Mouse (Mus musculus) heart, postnatal 36 days (tissue): ENCODE results near the gene Ctf2. TPM values are rescaled to one million over a fixed set of nuclear protein-coding genes. Genes with fewer than 3 reads are reported as not detected.

Source experiments
- DNase-seq, 2 experiments: peaks; one replicate each; pipeline ENCODE4 v3.0.0; 2021 to 2022
- intact Hi-C: fragments of 180-260 bp; cut with DNase I; formaldehyde crosslinking; loops from one replicate; pipeline ENCODE4 v1.15.1; 2025
- total RNA-seq, 2 experiments: library from RNA; stranded (reverse); gene quantifications; 2 replicates each; pipeline ENCODE4 v1.2.3; 2021

The Ctf2 gene
- total RNA-seq, 2 experiments from 2014 or later: not detected

DNA sequence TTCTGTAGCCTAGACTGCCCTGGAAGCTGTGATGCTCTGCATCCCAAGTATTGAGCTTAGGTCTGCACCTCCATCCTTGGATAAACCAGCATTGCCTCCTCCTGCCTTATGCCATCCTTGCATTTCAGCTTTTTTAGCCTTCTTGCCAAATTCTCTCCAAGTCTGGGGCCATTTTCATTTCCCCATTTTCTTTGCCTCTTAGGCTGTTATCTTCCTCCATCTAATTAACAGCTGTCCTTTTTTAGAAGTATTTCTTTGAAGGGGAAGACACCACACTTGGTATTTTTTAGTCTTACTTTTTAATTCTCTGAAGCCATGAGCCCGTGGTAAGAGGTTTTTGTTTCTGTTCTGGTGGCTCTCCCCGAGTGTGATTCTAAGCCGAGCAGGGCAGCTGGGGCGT is 31.7 kb upstream of the Ctf2 start:
- intact Hi-C loops: loop anchor here (10.0 kb wide), 1 partner anchor 279 kb away; no protein-coding TSS in a partner anchor
- DNase-seq: no peak

DNA sequence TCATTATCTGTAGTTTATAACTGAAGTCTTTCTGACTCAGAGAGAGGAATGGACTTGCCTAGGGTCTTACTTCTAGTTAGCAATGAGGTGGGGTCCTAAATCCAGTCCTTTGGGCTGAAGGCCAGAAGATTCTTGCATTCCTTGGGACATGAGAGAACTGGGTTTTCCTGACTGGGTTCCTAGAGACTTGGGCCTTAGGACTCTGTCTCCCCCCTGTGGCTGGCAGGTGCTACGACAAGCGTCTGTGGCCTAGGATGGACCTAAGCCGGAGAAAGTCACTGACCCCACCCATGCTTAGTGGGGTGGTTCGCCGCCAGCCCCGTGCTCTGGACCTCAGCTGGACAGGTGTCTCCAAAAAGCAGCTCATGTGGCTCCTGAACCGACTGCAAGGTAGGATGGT is 29.1 kb upstream of the Ctf2 start:
- DNase-seq: peak; percentile 79 to 81
- intact Hi-C loops: loop anchor here (1.0 to 10.0 kb wide), 2 partner anchors 86 to 276 kb away; no protein-coding TSS in a partner anchor

DNA sequence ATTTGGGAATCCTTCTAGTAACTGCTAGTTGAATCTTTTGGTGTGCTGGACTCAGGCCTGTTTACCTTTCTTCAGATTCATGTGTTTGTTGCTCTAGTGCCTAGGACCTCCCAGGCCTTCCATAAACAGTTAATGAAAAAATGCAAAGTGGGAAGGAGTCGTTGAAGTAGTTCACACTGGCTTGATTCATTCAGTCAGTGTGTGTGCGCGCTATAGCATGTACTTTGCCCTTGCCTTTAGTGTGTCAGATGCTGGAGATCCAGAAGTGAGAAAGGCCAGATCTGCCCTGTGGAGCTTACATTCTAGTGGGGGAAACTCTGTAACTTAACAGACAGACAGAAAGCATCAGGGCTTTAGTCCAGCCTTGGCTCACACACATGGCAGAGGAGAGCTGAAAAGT is 28.5 kb upstream of the Ctf2 start:
- intact Hi-C loops: loop anchor here (10.0 kb wide), 1 partner anchor 276 kb away; no protein-coding TSS in a partner anchor

DNA sequence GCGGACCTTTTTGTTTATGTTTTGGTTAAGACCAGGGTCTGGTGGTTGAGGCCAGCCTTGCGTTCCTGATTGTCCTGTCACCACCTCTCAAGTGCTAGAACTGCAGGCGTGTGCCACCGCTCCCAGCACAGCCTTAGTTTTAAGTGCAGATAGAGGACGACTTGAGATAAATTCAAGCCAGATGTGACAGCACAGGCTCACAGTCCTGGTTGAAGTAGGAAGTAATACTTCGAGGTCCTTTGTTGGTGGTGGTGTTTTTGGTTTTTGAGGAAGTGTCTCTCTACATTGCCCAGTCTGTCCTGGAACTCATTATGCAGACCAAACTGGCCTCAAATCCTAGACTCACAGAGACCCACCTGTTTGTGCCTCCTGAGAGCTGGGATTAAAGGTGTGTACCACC is 27.8 kb upstream of the Ctf2 start:
- no peak for DNase-seq
- intact Hi-C loops: loop anchor here (10.0 kb wide), 1 partner anchor 275 kb away; no protein-coding TSS in a partner anchor

More for the DNA sequence above, 28.5 kb upstream of the Ctf2 start:
- no peak for DNase-seq

DNA sequence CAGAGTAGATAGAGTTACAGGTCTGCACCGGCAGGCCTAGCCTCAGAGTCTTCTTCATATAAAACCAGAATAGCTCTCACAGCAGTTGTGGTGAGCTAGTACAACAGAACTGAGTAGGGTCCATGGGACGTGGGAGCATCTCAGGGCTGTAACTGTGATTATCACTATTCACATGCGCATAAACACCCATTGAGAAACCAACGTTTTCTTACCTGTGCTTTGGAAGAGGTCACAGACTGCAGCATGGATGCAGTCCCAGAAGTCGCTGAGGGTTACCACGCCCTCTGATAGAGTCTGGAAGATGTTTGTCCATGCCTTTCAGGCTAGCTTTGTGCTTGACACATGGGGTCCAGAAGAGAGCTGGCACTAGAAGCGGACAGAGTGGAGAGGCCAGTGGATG is 21.8 kb upstream of the Ctf2 start:
- no peak for DNase-seq
- intact Hi-C loops: no loop called here

DNA sequence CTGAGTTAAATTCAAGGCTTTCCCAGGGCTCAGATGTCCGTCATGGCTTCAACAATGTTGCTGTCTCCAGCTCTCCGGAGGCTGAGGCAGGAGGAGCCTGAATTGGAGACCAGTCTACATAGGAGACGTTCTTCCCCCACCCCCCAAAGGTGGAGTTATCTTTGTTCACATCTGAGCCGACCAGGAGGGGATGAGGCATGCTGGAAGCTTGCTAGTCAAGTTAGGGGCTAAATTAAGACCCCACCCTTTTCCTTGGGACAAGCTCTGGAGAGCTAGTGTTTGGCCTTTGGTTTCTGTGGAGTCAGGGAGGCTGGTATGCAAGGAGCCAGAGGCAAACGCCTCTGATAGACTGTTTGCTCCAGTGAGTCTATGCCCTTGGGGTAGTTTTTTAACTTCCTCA is 21.2 kb upstream of the Ctf2 start:
- intact Hi-C loops: no loop called here

DNA sequence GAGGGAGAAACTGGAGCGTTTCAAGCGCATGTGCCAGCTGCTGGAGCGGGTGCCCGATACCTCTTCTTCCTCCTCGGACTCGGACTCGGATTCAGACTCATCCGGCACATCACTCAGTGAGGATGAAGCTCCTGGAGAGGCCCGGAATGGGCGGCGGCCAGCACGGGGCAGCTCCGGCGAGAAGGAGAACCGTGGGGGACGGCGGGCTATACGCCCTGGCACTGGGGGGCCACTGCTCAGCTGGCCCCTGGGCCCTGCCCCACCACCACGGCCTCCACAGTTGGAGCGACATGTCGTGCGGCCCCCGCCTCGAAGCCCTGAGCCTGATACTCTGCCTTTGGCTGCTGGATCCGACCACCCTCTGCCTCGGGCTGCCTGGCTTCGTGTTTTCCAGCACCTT is 20.1 kb upstream of the Ctf2 start:
- no peak for DNase-seq
- intact Hi-C loops: no loop called here

More for the DNA sequence above, 21.2 kb upstream of the Ctf2 start:
- no peak for DNase-seq

DNA sequence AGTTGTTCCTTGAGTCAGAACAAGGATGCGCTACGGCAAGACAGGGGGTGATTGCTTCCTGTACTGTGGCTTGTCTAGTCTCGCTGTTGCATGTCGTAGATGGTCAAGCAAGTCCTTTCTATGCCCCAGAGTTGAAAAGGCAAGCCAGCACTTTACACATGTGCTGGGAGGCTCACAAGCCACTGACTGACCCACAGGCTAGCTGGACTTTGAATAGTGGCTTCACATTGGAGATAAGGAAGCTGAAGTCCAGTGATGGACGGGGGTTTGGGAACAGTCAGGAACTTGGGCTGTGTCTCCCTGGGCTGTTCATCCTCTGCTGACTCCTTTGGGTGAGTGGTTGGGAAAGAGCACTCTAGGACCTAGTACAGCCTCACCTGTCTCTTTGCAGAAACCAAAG is 19.7 kb upstream of the Ctf2 start:
- intact Hi-C loops: no loop called here
- no peak for DNase-seq

DNA sequence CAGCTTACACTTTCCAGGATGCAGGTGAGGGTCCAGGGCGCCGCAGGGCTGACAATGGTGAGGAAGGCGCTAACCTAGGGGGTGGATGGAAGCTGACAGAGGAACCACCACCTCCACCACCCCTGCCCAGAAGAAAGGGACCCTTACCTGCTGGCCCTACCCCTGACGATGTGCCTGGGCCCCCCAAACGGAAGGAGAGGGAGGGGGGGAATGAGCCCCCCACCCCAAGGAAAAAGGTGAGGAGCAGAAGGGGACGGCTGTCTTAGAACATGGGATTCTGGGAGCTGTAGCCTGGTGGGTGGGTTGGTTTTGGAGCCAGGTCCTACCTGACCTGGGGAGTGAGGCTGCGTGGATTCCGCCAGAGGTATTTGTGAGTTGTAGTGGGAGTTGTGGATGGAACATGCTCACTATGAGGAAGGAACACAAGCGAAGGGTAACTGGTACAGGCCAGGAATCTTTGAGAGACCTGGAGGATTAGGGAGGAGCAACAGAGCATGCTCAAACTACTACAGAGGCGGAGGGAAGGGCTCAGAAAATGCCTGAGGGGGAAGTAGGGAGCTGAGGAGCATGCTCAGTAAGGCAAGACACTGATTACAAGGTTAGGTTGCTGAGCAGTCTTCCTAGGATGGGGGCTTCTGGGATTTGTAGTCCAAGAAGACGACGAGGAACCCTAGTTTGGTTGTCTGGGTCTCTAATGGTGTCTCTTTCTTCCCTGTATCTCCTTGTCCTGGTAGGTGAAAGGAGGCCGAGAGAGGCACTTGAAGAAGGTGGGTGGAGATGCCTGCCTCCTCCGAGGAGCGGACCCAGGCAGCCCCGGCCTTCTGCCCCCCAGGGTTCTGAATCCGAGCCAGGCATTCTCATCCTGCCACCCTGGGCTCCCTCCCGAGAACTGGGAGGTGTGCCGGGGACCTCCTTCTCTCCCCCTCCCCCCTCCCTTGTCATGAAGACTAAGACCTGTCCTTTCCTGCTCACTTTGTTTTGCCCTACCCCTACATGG is 18.5 kb upstream of the Ctf2 start:
- intact Hi-C loops: no loop called here
- no peak for DNase-seq

DNA sequence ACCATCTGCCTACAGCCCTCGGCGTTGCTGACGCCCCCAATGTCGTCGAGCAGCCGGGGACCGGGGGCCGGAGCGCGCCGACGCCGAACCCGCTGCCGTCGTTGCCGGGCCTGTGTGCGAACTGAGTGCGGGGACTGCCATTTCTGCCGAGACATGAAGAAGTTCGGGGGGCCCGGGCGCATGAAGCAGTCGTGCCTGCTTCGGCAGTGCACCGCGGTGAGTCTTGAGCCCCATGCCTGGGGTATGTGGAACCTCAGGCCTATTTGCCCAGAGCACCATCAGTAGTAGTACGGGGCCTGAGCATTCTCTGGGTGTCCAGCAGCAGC is 16.2 kb upstream of the Ctf2 start:
- intact Hi-C loops: no loop called here
- DNase-seq: no peak

DNA sequence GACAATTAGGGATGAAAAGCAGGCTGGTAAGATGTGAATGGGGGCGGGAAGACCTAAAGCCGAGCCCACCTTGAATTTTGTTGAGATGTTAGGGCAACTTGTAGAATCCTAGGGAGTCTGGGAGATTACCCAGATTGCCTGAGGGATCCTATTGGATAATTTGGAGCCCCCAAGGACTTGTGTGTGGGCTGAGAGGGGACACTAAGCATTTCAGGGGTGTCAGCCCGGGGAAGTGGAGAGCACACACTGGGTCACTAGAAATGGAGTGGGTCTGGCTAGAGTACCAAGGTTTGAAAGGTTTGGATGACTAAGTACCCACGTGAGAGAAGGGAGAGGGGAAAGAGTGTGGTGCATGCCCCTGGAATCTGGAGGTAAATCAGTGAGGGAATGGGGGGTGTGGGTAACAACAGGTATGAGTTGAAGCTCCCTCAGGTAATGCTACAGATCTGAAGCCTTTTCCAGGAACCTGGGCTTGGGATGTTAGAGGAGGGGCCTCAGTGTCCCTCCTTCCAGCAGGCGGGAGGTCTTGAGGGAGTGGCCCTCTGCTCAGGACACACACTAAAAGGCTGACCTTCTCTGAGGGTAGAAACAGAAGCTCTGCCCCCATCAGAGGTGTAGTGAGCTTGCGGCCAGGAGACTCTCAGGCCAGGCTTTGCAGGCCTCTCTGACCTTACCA is 15.7 kb upstream of the Ctf2 start:
- intact Hi-C loops: no loop called here

DNA sequence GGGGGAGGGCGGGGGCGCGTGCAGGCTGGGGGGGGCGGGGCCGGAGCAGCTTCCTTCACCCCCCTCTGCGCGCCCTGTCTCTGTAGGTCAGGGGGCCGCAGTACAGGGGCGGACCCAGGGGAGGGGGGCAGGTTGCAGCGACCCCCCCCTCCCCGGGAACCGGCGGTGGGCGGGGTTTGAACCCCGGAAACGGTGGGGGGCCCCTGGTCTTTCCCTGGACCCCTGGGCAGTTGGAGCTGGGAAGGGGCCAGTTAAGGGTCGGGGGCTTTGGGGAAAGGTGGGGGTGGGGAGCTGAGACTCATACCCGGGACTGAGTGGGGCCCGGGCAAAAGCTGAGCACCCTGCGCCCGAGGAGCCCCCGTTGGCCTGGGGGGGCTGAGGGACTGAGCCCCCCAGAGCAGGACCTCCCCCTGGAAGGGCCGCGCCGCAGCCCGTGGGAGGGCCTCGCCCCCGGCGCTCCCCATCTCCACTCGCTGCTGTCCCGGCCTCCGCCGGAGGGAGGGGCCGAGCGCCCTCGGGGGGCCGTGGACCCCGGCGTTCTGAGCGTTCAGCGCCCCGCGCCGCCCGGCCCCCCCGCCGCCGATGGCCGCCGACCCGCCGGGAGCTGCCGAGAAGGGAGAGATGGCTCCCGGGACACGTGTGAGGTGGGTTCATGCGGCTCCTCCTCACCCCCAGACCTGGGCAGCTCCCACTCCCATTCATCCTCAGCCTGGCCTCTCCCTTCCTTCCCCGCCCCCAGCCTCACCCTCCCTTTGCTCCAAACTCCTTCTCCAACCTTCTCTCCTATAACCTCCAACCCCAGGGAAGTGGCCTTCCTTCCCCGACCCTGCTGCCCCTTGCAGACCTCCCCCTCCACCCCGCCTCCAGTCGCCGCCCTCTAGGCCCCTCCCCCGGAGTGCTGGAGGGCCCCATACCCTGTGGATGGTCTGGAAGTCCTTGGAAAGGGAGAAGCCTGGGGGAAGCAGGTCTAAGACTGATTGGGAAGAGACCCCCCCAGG is 14.8 kb upstream of the Ctf2 start:
- intact Hi-C loops: no loop called here
- no peak for DNase-seq

More for the DNA sequence above, 15.7 kb upstream of the Ctf2 start:
- no peak for DNase-seq

DNA sequence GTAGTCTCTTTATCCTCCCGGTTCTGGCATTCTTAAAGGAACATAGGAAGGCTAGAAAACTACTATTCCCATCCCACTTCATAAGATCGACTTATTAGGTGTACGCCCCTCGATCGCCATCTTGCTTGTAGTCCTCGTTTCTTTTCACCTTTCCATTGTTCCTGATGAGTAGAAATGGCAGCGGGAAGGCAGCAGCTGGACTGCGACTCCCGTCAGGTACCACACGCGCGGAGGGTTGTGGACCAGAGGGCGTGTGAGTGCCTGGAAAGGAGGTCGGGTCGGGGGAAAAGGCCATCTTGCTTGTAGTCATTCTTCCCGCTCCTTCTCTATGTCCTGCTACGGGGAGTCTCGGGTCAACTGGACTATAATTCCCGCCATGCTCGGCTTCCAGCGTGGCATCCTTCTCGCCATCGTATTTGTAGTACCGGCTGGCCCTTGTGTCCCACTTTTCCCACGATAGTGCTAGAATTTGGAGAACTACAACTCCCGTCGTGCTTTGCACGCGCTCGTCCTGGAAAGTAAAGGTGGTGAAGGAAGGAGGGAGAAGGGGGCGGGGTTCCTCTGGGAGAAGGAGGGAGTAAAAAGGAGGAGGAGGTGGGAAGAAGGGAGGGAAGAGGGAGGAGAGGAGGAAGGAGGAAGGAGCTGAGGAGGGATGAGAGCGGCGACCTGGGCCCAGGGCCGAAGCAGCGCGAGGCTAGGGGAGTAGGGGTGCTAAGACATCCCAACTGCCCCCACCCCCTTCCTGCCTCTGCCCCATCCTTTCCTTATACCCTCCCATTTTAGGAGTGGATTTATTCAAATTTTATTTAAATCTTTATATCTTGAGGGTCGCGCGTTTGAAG is 13.9 kb upstream of the Ctf2 start:
- intact Hi-C loops: no loop called here
- DNase-seq: peak; percentile 89 to 90

DNA sequence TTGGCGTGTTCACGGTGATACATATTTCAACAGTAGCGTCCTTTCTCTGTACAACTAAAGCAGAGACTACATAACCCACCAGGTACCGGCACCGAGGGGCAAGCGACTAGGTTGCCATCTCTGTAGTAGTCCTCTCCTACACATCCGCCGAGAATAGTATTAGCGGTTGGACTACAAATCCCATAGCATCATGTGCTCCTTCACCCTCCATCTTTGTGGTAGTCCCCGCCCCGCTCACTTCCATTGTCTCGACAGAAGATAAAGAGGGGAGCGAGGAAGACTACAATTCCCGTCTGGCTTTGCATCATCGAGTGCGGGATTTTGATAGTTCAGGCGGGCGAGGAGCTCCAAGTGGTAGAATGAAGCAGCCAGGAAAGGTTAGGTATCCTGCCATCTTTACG is 13.3 kb upstream of the Ctf2 start:
- intact Hi-C loops: no loop called here
- peak; percentile 82 to 89 for DNase-seq

DNA sequence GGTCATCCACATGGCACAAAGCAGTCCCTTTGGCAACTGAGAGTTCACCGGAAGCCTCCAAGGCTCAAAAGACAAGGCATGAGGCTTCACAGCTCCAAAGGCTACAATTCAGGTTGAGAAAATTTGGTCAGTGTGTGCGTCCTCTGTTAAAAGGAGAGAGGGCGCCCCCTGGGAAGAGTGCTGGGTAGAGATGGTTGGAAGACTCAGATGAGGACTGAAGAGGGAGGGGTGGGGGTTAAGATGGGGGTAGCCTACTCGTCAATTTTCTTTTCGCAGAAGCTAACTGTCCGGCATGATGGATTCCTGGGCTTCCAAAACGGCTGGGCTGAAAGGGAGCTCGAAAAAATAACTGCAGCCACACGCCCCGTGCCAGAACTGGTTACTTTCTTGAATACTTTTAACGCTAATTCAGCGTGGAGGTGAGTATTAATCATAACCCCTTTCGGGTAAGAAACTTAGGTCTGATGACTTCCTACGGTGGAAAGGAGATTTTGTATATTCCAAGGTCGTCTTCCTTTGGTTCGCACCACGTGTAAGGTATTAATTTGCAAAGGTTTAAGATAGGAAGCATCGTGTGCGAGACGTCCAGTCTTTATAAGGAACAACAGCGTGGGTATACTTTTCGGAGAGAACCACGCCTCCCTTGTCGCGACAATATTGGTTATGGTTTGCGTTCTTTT is 12.5 kb upstream of the Ctf2 start, which contains the start of gene Fbxl19:
TSS of gene Fbxl19 (plus strand) at position 178 of the 680 bp plus-strand sequence.
- intact Hi-C loops: loop anchor here (1.0 kb wide), 2 partner anchors 25 to 69 kb away; no protein-coding TSS in a partner anchor

DNA sequence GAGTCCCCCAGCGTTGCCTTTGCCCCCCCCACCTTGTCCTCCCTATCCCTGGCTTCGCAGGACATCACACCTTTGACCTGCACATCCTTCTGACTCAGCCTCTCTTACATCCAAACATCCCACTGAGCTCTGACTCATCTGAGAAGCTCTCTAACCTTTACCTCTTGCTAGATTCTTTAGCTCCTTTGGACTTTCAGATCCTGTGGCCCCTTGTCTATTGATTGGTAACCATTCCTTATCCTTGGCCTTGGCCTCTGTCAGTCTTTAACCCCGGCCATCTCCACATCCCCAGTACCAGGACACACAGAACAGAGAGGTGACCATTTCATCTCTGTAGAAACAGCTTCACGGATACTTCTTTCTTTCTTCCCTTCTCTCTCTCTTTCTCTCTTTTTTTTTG is 1.8 kb downstream of the Ctf2 start:
- intact Hi-C loops: no loop called here
- DNase-seq: no peak

More for the DNA sequence above, 12.5 kb upstream of the Ctf2 start, which contains the start of gene Fbxl19:
- peak; percentile 63 to 66 for DNase-seq

DNA sequence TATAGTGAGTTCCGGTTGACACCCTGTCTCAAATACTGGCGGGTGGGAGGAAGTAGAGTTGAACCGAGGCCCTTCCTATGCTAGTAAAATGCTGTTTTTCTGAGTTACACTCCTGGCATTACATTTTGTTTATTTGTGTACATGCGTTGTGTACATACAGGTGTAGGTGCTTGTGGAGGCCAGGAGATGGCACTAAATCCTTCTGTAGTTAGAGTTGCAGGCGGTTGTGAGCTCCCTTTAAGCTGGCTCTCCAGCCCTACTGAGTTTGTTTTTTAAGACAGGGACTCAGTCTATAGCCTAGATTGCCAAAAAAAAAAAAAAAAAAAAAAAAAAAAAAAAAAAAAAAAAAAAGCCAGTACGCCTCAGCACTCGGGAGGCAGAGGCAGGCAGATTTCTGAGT is 4.1 kb downstream of the Ctf2 start:
- no peak for DNase-seq
- intact Hi-C loops: no loop called here

DNA sequence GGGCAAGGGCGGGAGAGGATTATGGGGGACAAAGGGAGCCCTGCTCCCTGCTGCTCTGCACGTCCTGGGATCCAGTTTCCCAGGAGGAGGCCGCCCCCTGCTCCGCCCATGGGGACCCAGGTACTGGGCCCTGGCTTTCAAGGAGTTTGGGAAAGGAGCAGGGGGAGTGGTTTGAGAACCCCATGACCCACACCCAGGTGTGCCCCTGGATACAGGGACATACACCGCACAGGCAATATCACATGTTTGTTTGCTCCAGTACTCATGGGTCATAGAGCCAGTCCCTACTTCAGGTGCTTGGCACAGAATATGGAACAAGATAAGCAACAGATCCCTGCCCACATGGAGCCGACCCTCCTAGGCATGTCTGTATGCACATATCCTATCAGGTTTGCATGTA is 6.0 kb downstream of the Ctf2 start:
- intact Hi-C loops: no loop called here
- DNase-seq: no peak

DNA sequence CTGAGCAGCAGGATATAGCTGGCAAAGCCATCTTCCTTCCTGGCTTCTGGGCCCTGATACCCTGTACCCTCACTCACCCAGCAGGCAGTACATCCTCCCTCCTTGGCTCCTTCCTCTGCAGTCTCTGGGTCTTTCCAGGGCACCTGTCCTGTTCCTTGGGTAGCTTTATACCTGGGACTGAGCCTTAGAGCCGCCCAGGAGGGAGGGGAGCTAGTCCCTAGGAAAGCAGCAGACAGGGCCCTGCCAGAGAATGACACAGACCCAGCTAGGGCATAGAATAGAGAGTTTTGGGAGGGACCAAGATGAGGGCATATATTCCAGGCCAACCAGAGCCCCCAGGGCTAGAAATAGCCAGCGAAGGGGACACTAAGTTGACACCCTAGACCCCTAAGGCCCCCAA is 6.5 kb downstream of the Ctf2 start:
- DNase-seq: no peak

More for the DNA sequence above, 6.5 kb downstream of the Ctf2 start:
- intact Hi-C loops: no loop called here
